Mouse (Mus musculus): ENCODE results near the gene Myo1g.
"Not testable (repeated sequence)": the region's sequence is repeated elsewhere in the genome, so short reads cannot be mapped to it uniquely, and the experiment has no call there.

Gene Myo1g

GRCm38 (mm10) chr11:6528186-6529006 is 7.6 kb upstream of the Myo1g start:
- peak; percentile 100 for DNase-seq

DNA sequence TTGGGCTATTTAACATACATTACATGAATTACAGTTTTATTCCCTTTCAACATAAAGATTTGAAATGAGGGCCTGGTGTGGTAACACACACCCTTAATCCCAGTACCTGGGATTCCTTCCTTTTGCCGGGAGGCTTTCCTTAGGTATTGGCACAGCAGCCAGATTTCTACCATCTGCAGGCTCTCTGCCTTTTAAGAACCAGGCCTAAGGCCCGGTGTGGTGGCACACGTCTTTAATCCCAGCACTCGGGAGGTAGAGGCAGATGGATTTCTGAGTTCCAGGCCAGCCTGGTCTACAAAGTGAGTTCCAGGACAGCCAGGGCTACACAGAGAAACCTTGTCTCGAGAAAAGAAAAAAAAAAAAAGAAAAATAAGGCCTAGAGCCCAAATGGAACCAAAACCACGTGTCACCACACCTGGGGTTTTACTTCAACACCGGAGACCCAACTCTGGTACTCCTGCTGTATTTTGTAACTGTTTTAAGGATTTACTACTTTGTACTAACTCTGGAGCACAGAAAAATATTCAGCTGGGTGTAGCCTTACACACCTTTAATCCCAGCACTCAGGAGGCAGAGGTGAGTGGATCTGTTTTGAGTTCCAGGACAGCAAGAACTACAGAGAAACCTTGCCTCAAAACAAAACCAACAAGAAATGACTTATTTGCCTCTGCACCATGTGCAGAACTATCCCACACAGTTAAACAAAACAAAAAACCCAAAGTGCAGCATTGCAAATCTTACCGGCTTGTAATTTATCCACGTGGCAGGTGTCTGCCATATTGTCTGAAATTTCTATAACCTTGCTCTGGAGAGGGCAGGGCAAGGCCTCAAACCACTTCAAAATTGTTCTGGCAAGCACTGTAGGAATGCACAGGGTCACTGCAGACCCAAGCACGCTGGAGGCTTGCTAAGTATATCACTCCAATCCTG is 6.8 kb upstream of the Myo1g start:
- DNase-seq, result no peak

DNA sequence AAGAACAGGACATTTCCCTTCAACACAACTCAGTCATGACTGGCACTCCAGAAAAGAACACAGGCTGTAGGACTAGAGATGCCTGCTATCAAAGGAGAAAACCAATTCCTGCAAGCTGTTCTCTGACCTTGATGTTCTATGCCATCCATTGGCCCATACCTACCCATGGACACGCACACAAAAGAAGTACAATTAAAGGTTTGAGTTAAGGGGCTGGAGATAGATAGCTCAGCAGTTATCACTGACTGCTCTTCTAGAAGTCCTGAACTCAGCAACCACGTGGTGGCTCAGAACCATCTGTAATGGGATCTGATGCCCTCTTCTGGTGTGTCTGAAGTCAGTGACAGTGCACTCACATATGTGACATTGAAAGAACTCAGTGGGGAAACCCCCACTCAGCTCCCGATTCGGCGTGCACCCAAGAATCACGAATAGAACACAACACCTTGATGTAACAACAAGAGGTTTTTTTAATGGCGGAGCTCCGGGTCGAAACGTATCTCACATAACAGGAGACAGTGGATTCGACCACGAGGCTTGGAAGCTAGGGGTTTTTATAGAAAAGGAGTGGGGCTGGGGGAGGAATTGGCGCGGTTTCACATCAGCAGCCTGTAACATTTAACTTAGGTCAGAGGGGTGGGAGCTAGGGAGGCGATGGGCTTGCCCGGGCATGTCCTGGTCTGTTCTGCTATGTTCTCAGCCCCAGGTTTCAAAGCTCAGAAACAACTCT is 5.9 kb upstream of the Myo1g start:
- not testable (repeated sequence) for DNase-seq

DNA sequence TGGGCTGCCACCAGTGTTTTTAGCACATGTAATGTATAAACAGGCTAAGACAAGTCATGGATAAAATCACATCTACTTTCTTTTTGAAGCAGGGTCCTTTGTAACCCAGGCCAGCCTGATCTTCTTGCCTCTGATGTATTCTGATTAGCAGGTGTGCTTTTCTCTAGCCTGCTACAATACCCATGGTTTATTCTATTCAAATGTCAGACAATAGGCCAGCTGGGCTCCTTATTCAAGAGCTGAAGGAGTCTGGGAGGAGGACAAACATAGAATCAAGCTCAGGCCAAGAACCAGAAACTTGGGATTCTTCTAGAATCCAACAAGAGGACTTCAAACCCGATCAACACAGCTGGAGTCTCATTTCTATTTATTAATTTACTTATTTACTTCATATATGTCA is 4.5 kb upstream of the Myo1g start:
- no peak for DNase-seq

- no peak for DNase-seq
Measured at GRCm38 (mm10) chr11:6524880-6525238, 4.1 kb upstream of the Myo1g start.

DNA sequence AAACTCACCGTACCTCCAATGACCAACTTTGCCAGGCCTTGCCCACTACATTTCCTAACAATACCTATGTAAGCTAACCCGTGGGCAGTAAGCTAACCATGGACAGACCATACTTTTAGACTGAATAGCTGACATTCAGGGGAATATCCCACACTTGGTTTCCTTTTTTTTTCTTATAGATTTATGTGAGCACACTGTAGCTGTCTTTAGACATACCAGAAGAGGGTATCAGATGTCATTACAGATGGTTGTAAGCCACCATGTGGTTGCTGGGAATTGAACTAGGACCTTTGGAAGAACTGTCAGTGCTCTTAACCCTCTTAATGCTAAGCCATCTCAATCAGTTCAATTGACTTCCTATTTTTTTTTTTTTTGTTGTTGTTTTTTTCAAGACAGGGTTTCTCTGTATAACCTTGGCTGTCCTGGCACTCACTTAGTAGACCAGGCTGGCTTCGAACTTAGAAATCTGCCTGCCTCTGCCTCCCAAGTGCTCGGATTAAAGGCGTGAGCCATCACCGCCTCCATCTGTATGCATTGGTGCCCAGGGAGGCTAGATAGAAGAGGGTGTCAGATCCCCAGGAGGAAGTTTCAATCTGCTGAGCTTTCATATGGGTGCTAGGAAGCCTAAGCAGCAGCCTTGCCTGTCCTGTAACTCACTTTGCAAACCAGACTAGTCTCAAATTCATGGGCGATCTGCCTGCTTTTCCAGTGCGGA is 3.6 kb upstream of the Myo1g start:
- no peak for DNase-seq

DNA sequence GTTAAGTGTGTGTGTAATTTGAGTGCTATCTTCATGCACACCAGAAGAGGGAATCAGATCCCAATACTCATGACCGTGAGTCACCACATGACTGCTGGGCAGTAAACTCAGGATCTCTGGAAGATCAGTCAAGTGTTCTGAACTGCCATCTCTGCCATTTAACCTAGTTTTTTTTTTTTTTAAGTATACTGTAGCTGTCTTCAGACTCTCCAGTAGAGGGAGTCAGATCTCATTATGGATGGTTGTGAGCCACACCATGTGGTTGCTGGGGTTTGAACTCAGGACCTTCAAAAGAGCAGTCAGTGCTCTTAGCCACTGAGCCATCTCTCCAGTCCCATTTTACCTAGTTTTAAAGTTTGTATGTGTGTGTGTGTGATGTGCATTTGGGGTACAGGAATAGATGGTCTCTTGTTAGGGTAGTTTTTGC is 2.9 kb upstream of the Myo1g start:
- DNase-seq, result no peak

- DNase-seq, result no peak
Measured at GRCm38 (mm10) chr11:6522782-6523525, 2.2 kb upstream of the Myo1g start.

DNA sequence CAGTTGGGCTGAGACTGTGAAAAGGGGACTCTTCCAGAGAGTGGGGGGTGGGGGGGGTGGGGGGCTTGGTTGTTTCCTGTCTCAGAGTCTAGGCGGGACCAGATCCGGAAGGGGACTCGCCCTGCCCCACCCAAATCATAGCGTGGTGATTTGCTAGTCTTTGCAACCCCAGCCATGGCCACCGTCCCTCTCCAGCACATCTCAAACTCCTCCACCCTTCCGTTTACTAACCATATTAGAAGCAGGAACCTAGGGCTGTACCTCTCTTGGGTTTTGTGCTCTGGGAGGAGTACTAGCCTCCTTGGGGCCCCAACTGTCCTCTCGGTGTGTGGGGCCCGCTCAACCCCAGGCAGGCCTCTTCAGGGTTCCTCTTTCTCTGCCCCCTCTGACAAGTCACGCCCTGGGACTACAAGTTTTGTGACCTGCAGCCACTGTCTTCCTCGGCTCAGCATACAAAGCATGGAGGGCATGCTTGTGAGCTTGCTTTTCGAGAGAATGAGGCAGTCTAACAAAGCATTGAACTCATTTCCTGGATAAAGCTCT is 1.2 kb downstream of the Myo1g start:
- DNase-seq, result no peak

GRCm38 (mm10) chr11:6514837-6515236 is 5.9 kb downstream of the Myo1g start:
- DNase-seq, result peak; percentile 72 to 84

GRCm38 (mm10) chr11:6508269-6508876 is 12.4 kb downstream of the Myo1g start:
- no peak for DNase-seq

- DNase-seq, result no peak
Measured at GRCm38 (mm10) chr11:6506516-6506915, 14.2 kb downstream of the Myo1g start.

GRCm38 (mm10) chr11:6504689-6505088 is 16.1 kb downstream of the Myo1g start:
- no peak for DNase-seq

DNA sequence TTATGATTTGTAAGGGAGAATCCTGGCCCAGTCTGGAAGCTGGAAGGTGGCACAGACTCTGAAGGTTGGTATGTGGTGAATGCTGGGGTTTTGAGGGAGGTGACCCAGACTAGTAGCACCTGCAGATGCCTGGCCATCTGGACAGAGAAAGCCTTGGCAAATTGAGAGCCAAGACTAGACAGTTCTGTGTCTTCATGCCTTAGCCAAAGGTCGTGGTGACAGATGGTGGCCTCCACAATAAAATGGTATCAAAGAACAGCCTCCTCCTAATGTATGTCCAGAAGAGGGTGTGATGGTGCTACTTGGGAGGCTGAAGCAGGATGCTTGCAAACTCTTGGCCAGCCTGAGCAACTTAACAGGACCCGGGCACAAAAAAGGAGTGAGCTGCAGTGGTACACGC is 16.5 kb downstream of the Myo1g start:
- peak; percentile 47 to 71 for DNase-seq

GRCm38 (mm10) chr11:6502506-6502905 is 18.3 kb downstream of the Myo1g start:
- no peak for DNase-seq

GRCm38 (mm10) chr11:6497311-6497948 is 23.3 kb downstream of the Myo1g start:
- DNase-seq, result peak; percentile 65 to 72

GRCm38 (mm10) chr11:6489691-6490503 is 30.9 kb downstream of the Myo1g start:
- DNase-seq, result peak; percentile 85 to 90

DNA sequence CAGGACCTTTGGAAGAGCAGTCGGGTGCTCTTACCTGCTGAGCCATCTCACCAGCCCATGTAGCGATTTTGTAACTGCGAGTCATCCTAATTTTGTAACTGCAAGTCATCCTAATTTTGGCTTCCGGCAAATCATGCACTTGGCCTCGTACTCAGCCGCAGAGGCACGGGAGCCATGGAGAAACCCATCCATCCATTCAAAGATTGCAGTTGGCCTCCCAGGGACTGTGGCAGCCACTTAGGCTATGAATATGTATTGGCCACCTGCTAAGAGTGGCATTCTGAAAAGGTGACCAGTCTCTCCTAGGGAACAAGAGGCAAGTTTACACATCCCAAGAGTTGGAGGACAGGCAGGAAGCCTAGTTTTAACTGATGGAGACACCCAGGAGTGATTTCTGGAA is 31.5 kb downstream of the Myo1g start:
- peak; percentile 60 to 61 for DNase-seq

- no peak for DNase-seq
Measured at GRCm38 (mm10) chr11:6488041-6488684, 32.6 kb downstream of the Myo1g start.
